Mouse (Mus musculus) frontal cortex, adult (tissue): ENCODE data around the gene Gm3015.
"Not testable (repeated sequence)": the region's sequence is repeated elsewhere in the genome, so short reads cannot be mapped to it uniquely, and the experiment has no call there.

ENCODE experiments used
- ATAC-seq: cut with Nextera tagmentation; 2 replicates; pipeline ENCODE4 v1.9.2; 2017; ENCODE audit warnings: mild to moderate bottlenecking, moderate library complexity, mixed read lengths; ENCODE audit not compliant: low TSS enrichment

Gene Gm3015

GRCm38 (mm10) chr14:42768721-42769120 lies at the start of gene Gm3015:
TSS of gene Gm3015 (minus strand) at chr14:42768821.
- not testable (repeated sequence) for ATAC-seq

GRCm38 (mm10) chr14:42797887-42798286 lies 29.3 kb upstream of the Gm3015 start, which contains the start of gene Gm10377:
TSS of gene Gm10377 (minus strand) at chr14:42797987.
- not testable (repeated sequence) for ATAC-seq
